Mouse (Mus musculus) heart, adult 10 weeks (tissue): Measurements from ENCODE around the gene Ift43. TPM values are rescaled to one million over a fixed set of nuclear protein-coding genes. Genes with fewer than 3 reads are reported as not detected.

Experiments used
- polyA plus RNA-seq: library from polyadenylated mRNA; stranded (reverse); fragments of 350-450 nt; fragmentation: Illumina TruSeq; extraction: RNeasy Lipid Tissue Mini Kit (QIAGEN cat#74804); gene quantifications from one replicate; pipeline ENCODE4 v1.2.3, GENCODE M21; 2014; ENCODE audit warnings: low read depth, low replicate concordance

Ift43 gene
- polyA plus RNA-seq = 44.5 TPM

GRCm38 (mm10) chr12:86082481-86083012 lies at the start of gene Ift43:
TSS of gene Ift43 (plus strand) at chr12:86082541.

GRCm38 (mm10) chr12:86078553-86079201 lies 3.7 kb upstream of the Ift43 start, which contains the start of gene Tgfb3:
TSS of gene Tgfb3 (minus strand) at chr12:86079041.

Other genes starting within 250 kb of the Ift43 start
- gene Tgfb3, start 3.5 kb upstream of the Ift43 start, polyA plus RNA-seq = 13.7 TPM
- 8.9 TPM for gene Gpatch2l, start 159.3 kb downstream of the Ift43 start, polyA plus RNA-seq